Mouse (Mus musculus) left cerebral cortex, postnatal 25 days (tissue): Measurements from ENCODE around the gene Gm49721. TPM values are rescaled to one million over a fixed set of nuclear protein-coding genes. Genes with fewer than 3 reads are reported as not detected.
"Not testable (repeated sequence)": the region's sequence is repeated elsewhere in the genome, so short reads cannot be mapped to it uniquely, and the experiment has no call there.

Experiments
- DNase-seq, 2 experiments: peaks; one replicate each; pipeline ENCODE4 v3.0.0; 2022; ENCODE audit warnings: low spot score in 2 of 2, mixed read lengths in 1 of 2
- intact Hi-C: fragments of 180-260 bp; cut with DNase I; formaldehyde crosslinking; loops from one replicate; pipeline ENCODE4 v1.15.1; 2025
- total RNA-seq, 2 experiments: library from RNA; stranded (reverse); gene quantifications; 2 replicates each; pipeline ENCODE4 v1.2.3; 2021

Gene Gm49721
- total RNA-seq, 2 experiments from 2014 or later: 0.44 TPM; not detected in 1

GRCm38 (mm10) chr17:7033192-7034166 lies 54.8 kb downstream of the Gm49721 start:
- DNase-seq, intact Hi-C loops: not testable (repeated sequence)

GRCm38 (mm10) chr17:7068997-7069539 lies 90.4 kb downstream of the Gm49721 start:
- DNase-seq, intact Hi-C loops: not testable (repeated sequence)

GRCm38 (mm10) chr17:7069561-7070240 lies 91.0 kb downstream of the Gm49721 start:
- DNase-seq, intact Hi-C loops: not testable (repeated sequence)

- DNase-seq: peak in 1 of 2 experiments; percentile 39
- intact Hi-C loops: not testable (repeated sequence)
Measured at GRCm38 (mm10) chr17:7074494-7074893, 95.8 kb downstream of the Gm49721 start.

- DNase-seq, intact Hi-C loops: not testable (repeated sequence)
Measured at GRCm38 (mm10) chr17:7075519-7075918, 96.8 kb downstream of the Gm49721 start.

- intact Hi-C loops: not testable (repeated sequence)
- DNase-seq: peak; percentile 69 to 73
Measured at GRCm38 (mm10) chr17:7079558-7079957, 100.9 kb downstream of the Gm49721 start.

GRCm38 (mm10) chr17:7084523-7084922 lies 105.8 kb downstream of the Gm49721 start:
- DNase-seq, intact Hi-C loops: not testable (repeated sequence)

- DNase-seq, intact Hi-C loops: not testable (repeated sequence)
Measured at GRCm38 (mm10) chr17:7085469-7086168, 106.9 kb downstream of the Gm49721 start.

- intact Hi-C loops, DNase-seq: not testable (repeated sequence)
Measured at GRCm38 (mm10) chr17:7086836-7087235, 108.1 kb downstream of the Gm49721 start.

Other genes starting within 250 kb of the Gm49721 start
- gene Ezr, start 196.1 kb upstream of the Gm49721 start, total RNA-seq: 10 to 100 TPM; 44.7 to 55.6 TPM
- 10 to 100 TPM; 31.3 to 32.3 TPM for gene Rsph3b, start 30.2 kb upstream of the Gm49721 start, total RNA-seq
- gene Tagap1, start 17.7 kb upstream of the Gm49721 start, total RNA-seq: 10 to 100 TPM; 25.8 to 27.7 TPM
- 10 to 100 TPM; 41.5 to 49.2 TPM for gene Rnaset2b, start 8.3 kb upstream of the Gm49721 start, total RNA-seq
- gene Gm1604a, start 46.7 kb downstream of the Gm49721 start, total RNA-seq: 1 to 10 TPM; 1.2 to 2.7 TPM
- gene Rps6ka2, start 191.2 kb downstream of the Gm49721 start, total RNA-seq: 10 to 100 TPM; 57.1 to 59.2 TPM